Mouse (Mus musculus): ENCODE results near the gene Gm9970.

DNA sequence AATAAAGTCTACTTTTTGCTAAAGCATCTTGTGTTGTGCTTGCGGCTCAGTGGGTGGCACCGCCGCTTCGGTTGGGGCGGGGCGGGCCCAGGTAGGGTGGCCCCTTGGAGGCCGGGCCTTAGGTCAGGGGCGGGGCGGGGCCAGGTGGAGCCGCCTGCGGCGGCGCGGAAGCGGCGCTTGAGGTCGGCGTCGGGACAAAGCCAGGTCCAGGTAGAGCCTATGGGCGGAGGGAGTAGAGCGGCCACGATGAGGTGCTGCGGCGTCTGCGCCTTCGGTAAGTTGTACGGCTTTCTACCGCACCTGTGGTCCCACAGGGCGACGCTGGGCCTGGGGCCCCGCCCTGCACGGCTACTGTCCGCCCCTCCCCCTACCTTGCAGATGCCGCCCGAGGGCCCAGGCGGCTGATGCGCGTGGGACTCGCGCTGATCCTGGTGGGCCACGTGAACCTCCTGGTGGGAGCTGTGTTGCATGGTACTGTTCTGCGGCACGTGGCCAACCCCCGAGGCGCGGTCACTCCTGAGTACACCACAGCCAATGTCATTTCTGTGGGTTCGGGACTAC is 10.6 kb upstream of the Gm9970 start, which contains the start of gene Krtcap3:
- no peak for TF ChIP-seq CTCF (IDR thresholded peaks at IDR 0.05; ENCODE audit: low read depth)
- no peak for TF ChIP-seq EP300 (IDR thresholded peaks at IDR 0.05; ENCODE audit: low read depth)
